Mouse (Mus musculus) erythroid progenitor cell, adult 5-6 weeks (primary cell): ENCODE measurements around the gene Epha1. TPM values are rescaled to one million over a fixed set of nuclear protein-coding genes. Genes with fewer than 3 reads are reported as not detected.

Source experiments
- ATAC-seq: replicated peaks from 2 replicates; pipeline ENCODE4 v1.8.0; 2016; ENCODE audit warnings: moderate number of reproducible peaks, mild to moderate bottlenecking, moderate TSS enrichment, inconsistent platforms; ENCODE audit not compliant: poor library complexity, low FRiP score, severe bottlenecking
- total RNA-seq, 2 experiments: library from RNA; stranded (forward) in 1 of 2; stranded (reverse) in 1 of 2; fragments of 150-400 nt in 1 of 2; fragments of 186-747, 209-891 nt in 1 of 2; gene quantifications; 2 replicates each; pipeline versions ENCODE4 v1.2.3 to v1.2.4; 2015 to 2017; ENCODE audit warnings: low replicate concordance in 2 of 2

Gene Epha1
- not detected in 2 replicates for total RNA-seq (2015; ENCODE audit: low replicate concordance)
- not detected in 2 replicates for total RNA-seq (2017; ENCODE audit: low replicate concordance)

DNA sequence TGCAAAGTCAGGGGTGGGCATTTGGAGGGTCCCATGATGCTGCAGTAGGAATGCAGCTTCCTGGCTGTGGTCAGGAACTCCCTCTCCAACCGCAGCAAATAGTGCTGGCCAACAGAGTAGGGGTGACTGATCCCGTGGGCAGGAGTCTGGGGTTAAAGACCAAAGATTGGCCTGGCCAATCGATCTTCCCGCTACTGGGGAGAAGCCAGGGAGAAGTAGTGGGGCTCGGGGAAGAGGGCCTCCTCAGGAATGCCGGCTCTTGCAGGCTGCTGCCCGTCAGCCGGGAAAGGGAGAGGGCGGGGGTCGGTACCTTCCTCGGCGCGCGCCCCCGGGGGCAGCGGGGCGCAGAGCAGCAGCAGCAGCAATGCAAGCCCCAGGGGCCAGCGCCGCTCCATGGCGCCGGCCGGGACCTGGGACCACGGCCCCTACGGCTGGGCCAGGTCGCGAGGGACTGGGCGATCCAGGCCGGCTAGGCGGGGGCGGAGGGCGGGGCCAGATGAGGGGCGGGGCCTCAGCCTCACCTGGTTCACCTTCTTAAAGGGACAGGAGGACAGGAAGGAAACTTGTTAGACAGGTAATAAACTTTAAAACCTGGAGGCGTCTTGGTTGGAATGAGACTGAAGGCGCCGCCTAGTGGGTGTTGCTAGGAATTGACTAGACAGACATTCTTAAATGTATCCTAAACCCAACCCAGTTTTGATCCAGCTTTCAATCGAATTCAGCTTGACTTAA is at the start of gene Epha1:
Gene Epha1 (minus strand): TSS at position 453 of the 732 bp plus-strand sequence.
- ATAC-seq, result no peak

- ATAC-seq, result no peak
These were observed 48.4 kb upstream of the Epha1 start for GRCm38 (mm10) chr6:42421439-42421838.

- ATAC-seq, result no peak
These were observed 46.4 kb upstream of the Epha1 start for GRCm38 (mm10) chr6:42419443-42419842.

DNA sequence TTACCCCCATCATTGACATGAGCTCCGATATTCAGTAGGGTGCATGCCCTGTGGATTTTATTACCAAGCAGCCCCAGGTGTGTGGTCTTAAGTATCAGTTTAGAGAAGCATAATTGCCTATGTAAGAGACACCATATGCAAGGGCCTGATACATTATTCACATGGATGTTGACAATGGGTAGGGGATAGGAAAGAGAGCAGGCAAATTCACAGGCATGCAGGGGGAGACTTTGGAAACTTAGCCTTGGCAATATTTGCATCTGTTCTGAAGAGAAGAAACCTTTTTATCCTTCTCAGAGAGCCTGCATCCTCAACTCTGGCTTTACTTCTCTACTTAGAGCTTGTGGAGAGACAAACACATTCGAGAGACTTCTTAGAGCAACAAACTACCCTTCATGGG is 32.1 kb upstream of the Epha1 start, which contains the start of gene Tas2r135:
Gene Tas2r135 (plus strand): TSS at position 301 of the 400 bp plus-strand sequence.
- ATAC-seq, result no peak

DNA sequence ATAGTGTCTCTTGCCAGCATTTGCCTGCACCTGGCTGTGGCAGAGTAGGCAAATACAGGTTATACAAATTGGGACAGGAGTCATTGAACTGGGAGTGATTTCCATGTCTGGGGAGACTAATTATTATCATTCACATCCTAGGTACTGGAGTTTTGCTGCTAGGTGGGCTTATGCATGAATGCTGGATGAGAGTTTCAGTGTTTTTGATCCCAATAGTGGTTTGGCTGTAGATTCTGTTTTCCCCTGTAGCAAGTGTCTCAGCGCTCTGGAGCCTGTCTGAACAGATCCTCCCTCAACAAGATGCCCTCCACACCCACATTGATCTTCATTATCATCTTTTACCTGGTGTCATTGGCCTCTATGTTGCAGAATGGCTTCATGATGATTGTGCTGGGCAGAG is 26.9 kb upstream of the Epha1 start, which contains the start of gene Tas2r143:
Gene Tas2r143 (plus strand): TSS at position 301 of the 400 bp plus-strand sequence.
- no peak for ATAC-seq

DNA sequence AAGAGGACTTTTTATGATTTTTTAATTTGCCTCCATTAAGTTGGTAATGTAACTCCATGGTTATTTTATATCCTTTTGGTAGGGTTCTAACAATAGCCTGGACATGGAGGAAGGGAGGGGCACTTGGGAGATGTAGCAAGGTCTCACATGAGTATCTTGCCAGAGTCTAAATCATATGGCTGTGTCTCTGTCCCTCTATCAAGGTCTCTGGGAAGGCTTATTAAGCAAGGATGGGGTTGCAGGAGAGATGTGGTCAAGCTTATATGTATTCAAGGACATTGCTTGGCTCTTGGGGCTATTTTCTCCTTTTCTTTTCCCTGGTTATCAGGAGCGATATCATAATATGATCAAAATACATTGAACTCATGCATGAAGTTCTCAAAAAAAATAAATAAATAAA is 25.9 kb upstream of the Epha1 start:
- ATAC-seq, result no peak

GRCm38 (mm10) chr6:42398285-42398684 is 25.2 kb upstream of the Epha1 start:
- ATAC-seq, result no peak

DNA sequence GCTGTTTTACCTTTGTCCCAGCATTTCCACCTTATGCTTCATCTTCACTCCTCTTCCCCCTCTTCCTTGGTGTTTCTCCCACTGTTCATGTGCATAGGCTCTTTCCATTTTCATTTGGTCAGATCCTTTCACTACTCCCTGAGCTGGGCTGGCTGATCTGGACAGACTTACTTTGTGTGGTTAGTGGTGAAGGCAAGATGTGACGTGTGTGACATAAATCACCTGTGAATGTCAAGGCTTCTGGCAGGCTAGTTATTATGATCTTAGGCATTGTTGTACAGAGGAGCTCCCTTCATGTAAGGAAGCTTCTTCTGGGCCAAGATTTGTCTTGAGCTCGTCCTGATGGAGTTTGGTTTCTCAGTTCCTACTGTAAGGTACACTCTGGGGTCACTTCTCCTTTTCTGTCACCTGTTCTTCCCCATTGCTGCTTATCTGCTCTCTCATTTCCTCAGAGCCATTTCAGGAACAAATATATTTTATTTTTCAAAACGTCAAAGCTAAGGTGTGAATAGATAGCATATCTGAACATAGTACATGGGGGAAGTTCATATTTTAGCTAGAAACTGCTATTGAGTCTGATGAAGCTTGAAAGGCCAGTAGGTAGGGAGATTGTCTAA is 24.1 kb upstream of the Epha1 start:
- no peak for ATAC-seq

DNA sequence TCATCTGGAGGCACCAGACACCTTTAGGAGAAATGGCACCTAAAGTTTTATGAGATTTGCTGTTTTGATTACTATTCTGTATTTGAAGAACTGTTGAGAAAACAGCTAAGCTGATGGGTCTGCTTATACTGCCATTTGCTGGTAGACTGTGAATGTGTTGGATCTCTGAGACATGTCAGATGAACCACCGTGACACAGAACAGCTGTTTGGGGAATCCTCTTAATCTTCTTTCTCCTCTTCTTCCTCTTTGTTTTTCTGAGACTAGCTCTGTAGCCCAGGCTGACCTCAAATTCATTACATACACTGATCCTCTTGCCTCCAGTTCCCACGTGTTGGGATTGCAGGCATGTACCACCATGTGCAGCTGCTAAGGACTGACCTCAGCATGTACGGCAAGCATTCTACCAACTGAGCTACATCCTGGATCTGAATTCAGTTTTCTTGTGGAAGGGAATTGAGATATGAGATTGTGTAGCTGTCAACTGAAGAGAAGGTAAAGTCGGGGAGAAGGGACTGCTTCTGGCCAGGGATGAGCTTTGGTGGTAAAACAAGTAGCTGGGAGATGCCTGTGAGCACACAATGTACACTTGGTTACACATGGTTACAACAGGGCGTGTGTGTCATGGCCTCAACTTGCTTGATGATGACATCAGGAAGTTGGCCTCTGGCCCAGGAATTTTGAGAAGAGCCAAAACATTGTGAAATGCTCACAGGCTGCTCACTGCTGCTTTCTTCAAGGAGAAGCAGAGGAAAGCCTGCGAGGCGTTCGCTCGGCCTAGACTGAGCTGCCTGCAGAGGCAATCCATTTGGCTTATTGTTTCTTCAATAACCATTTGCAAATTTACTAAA is 23.1 kb upstream of the Epha1 start:
- no peak for ATAC-seq

- no peak for ATAC-seq
These were observed 18.8 kb upstream of the Epha1 start for GRCm38 (mm10) chr6:42391796-42392330.

DNA sequence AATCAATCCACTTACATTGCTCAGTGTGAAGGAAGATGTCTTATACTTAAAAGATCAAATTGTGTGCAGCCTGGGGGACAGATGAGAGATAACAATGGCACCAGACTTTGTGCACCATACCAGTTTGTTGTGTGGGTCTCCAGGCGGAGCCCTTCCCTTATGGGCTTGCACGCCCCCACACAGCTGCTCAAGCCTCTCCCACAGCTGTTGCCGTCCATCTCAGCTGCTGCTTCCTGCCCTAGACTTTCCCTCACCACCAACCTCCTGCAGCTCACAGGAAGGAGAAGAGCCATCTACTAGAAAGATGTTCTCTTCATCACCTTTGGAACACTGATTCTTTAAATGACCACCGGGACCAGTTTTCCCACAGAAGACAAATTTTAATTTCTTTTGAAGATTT is 12.6 kb upstream of the Epha1 start:
- ATAC-seq, result no peak

GRCm38 (mm10) chr6:42383360-42383759 is 10.3 kb upstream of the Epha1 start:
- ATAC-seq, result no peak

GRCm38 (mm10) chr6:42381916-42382381 is 8.9 kb upstream of the Epha1 start:
- ATAC-seq, result no peak

GRCm38 (mm10) chr6:42381221-42381620 is 8.2 kb upstream of the Epha1 start:
- ATAC-seq, result no peak

- no peak for ATAC-seq
These were observed 7.5 kb upstream of the Epha1 start for GRCm38 (mm10) chr6:42380416-42381144.

DNA sequence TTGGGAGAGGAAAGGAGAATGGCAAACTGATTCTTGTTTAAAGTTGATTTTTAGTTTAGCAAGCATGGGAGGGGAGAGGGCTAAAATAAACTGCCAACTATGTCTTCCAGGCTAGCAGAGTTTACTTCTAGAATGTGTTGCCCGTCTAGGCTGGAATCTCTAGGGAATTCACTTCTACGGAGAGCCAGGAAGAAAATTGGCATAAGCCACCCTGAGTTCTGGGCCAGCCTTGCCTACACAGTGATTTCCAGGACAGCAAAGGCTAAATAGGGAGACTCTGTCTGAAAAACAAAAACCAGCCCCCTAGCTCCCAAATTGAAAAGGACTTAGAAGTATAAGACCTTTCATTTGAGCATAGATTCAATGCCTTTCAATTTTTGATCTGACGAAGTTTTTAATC is 6.5 kb upstream of the Epha1 start:
- ATAC-seq, result no peak

DNA sequence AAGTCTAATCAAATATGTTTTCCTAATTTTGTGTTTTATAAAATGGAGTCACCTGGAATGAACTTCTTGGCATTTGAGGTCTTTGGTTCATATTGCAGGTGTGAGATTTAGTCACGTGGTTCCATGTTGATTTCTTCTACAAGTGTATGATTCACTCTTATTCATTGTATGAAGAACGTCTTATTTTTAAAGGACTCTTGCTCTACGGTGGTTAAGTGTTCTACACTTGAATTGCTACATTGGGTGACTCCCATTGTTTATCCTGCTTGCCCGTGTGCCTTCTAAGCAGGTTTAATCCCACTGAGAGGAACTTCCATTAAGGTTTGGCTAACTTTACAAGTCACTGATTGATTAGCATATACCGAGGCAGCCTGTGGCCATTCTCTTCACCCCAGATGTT is 4.2 kb upstream of the Epha1 start:
- no peak for ATAC-seq

DNA sequence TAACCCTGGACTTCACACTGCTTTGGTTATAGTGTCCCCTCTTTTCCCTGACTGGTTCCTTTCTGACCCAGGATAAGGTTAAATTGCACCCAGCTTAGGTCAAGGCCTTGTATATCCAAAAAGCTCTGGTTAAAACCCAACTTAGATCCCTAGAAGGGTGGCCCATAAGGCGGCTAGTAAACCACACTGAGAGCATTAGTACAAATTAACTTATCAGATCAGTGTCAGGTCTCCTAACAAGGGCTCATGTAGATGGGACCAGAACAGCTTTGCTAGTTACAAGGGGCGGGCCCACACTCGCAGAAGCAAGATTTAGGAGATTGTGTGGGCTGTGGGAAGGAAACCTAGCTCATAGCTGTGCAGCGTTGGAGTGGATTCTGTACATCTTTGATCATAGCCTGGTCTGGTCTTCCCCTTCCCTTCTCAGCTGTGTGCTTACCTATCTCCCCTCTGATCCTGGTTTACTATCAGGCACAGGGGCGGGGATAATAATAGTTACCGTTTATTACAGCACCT is 3.5 kb upstream of the Epha1 start:
- ATAC-seq, result no peak

DNA sequence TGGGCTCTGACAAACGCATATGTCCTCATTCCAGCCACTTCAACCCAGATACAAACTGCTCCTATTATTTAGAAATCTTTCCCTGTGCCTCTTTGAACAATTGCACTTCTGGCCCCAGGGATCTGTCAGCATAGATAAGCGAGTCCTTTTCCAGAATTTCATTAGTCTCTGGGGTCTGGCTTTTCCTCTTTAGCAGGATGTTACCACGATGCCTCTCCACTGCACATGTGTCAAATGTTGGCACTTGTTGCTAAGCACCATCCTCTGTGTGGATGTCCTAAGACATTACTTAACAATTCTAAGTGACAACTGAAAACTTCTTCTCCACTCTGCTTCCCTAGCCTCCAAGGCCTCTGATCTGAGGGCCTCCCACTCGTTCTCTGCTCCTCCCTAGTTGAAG is 2.9 kb upstream of the Epha1 start:
- ATAC-seq, result no peak
